Mouse (Mus musculus) lung, embryonic 14.5 days (tissue): ENCODE measurements around the gene Cpn2. TPM values are rescaled to one million over a fixed set of nuclear protein-coding genes. Genes with fewer than 3 reads are reported as not detected.

ENCODE experiments used
- ATAC-seq: fragments of 200-750 bp; cut with Nextera tagmentation; 2 replicates; pipeline ENCODE4 v1.8.0; 2017; ENCODE audit warnings: mild to moderate bottlenecking, moderate TSS enrichment, moderate library complexity; ENCODE audit not compliant: insufficient read depth
- DNase-seq: peaks from one replicate; pipeline ENCODE4 v3.0.0-alpha.2; 2015
- H3K27ac ChIP-seq: fragments of 300-500 bp; sonication (generic); 2 replicates; pipeline ENCODE4 v1.5.1; 2014; ENCODE audit warnings: low read depth, mild to moderate bottlenecking, moderate library complexity
- H3K27me3 ChIP-seq: fragments of 300-500 bp; sonication (generic); 2 replicates; pipeline ENCODE4 v1.6.1; 2014; ENCODE audit warnings: low read length, control low read depth; ENCODE audit not compliant: insufficient read depth
- H3K36me3 ChIP-seq: fragments of 300-500 bp; sonication (generic); 2 replicates; pipeline ENCODE4 v1.6.1; 2014; ENCODE audit warnings: control low read depth; ENCODE audit not compliant: insufficient read depth
- H3K4me1 ChIP-seq: fragments of 300-500 bp; sonication (generic); 2 replicates; pipeline ENCODE4 v1.6.1; 2014; ENCODE audit warnings: antibody characterized with exemption, control low read depth; ENCODE audit not compliant: insufficient read depth
- H3K4me2 ChIP-seq: fragments of 300-500 bp; sonication (generic); 2 replicates; pipeline ENCODE4 v1.6.1; 2014; ENCODE audit warnings: mild to moderate bottlenecking
- H3K4me3 ChIP-seq: fragments of 300-500 bp; sonication (generic); 2 replicates; pipeline ENCODE4 v1.5.1; 2014; ENCODE audit warnings: low read depth, low read length
- H3K9ac ChIP-seq: fragments of 300-500 bp; sonication (generic); 2 replicates; pipeline ENCODE4 v1.6.1; 2014
- H3K9me3 ChIP-seq: fragments of 300-500 bp; sonication (generic); 2 replicates; pipeline ENCODE4 v1.6.1; 2016; ENCODE audit warnings: low read depth, low read length, control low read depth
- CTCF ChIP-seq: IDR thresholded peaks from 2 replicates; pipeline ENCODE4 v1.5.1; 2016; ENCODE audit warnings: antibody characterized with exemption, low read depth
- WGBS: fragments of 180-500 bp; shearing (Covaris S2); extraction: QIAGEN DNeasy Blood & Tissue Kit; methylation state at CpG from one replicate; pipeline ENCODE4 v1.1.7; 2014; 5-methylcytosine and 5-hydroxymethylcytosine counted together
- polyA plus RNA-seq: library from polyadenylated mRNA; unstranded; fragments of >200 nt; fragmentation: Nextera tagmentation; extraction: Ambion mirVana; gene quantifications from 2 replicates; pipeline ENCODE4 v1.2.1, GENCODE M21; 2014

Cpn2 gene
- polyA plus RNA-seq, 1 experiment from 2014 or later: not detected

DNA sequence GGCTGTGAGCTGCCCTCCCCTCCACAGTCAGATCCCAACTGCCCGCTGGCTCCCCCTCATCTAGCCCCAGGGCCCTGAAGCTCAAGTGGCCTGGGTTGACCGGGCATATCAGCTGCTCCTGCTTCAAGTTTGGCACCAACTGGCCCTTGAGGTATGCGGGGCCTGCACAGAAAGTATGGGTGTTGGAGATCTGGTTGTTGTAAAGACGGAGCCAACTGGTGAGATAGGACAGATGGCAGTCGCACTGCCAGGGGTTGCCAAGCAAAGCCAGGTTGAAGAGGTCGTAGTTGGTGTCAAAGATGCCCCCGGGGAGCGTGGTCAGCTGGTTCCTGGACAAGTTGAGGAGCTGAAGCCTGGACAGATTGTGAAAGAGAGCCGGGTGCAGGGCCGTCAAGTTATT is 7.9 kb downstream of the Cpn2 start:
- Histone ChIP-seq H3K4me1 (no peaks in the 10 kb centered on the region), H3K9ac (no peak overlapping the region), H3K4me3 (no peak overlapping the region), H3K27ac (no peak overlapping the region), H3K4me2 (no peak overlapping the region), H3K36me3 (no peaks in the 10 kb centered on the region), H3K9me3 (no peaks in the 10 kb centered on the region), H3K27me3 (no peaks in the 10 kb centered on the region)
- no peak for DNase-seq
- 72% methylated on average over 10 of the region's 10 CpGs for WGBS
- TF ChIP-seq CTCF: no peak
- no peak for ATAC-seq

DNA sequence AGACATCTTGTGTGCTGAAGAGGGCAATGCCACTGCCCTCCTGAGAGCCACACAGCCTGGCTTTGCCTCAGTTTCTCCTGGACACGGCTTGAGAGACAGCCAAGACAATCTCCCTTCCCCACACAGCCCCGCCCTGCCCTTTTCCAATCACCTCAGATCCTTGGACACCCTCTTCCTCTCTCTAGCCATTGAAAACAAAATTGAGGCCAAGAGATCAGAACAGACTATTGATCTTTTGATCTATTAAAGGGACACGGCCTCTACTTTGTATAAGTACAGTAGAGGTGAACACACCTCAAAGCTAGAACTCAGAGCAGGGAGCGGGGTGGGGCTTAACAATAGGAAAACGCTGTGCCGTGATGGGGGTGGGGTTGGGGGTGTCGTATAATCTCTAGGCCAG is 8.9 kb downstream of the Cpn2 start:
- 80% methylated on average over 7 of the region's 7 CpGs for WGBS
- no peak overlapping the region for H3K9ac ChIP-seq
- DNase-seq (no peak), ATAC-seq (no peak)
- H3K27me3 ChIP-seq: no peaks in the 10 kb centered on the region
- no peaks in the 10 kb centered on the region for H3K4me1 ChIP-seq
- no peak overlapping the region for H3K27ac ChIP-seq
- no peak overlapping the region for H3K4me3 ChIP-seq
- H3K4me2 ChIP-seq: no peak overlapping the region
- H3K36me3 ChIP-seq: no peaks in the 10 kb centered on the region
- H3K9me3 ChIP-seq: no peaks in the 10 kb centered on the region
- no peak for TF ChIP-seq CTCF

DNA sequence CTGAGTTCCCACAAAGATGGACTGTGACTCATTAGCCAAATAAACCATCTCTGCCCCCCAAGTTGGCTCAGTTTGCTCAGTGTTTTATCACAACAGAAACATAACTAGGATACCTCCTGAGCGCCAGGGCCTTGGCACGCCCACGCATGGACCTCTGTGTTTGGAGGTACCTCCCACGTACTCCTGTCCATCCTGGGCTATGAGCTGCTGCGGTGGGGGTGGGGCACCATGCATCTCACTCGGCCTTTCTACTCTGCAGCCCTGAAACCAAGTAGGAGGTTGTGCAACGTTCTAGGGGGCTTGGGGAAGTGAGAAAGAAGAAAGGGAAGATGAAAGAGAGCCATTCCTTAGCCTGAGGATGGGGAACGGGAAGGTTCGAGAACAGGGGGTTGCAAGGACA is 9.6 kb downstream of the Cpn2 start:
- ATAC-seq: no peak
- Histone ChIP-seq H3K9ac (no peak overlapping the region), H3K4me1 (no peaks in the 10 kb centered on the region), H3K4me3 (no peak overlapping the region), H3K9me3 (no peaks in the 10 kb centered on the region), H3K4me2 (no peak overlapping the region), H3K36me3 (no peaks in the 10 kb centered on the region), H3K27ac (no peak overlapping the region), H3K27me3 (no peaks in the 10 kb centered on the region)
- no peak for TF ChIP-seq CTCF
- no peak for DNase-seq
- 64% methylated on average over 9 of the region's 9 CpGs for WGBS

DNA sequence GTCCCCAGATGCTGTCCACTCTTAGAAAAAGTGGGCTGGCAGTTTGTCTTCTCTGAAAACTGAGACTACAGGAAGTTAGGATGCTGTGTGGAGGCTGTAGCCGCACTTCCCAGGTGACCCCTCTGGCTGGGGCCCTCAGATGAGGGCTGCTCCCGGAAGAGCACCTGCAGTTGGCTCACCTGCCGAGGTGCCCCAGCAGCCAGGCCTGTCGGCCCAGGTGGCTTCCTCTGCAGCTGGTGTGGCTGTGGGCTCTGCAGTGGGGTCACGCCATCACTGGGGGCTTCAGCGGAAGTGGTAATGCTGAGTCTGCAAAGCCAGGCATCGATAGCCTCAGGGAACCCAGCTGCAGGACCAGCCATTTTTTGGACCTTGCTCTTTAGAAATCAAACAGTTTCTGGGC is 12.2 kb downstream of the Cpn2 start:
- 52% methylated on average over 7 of the region's 7 CpGs for WGBS
- H3K4me1 ChIP-seq: no peaks in the 10 kb centered on the region
- no peak for TF ChIP-seq CTCF

DNA sequence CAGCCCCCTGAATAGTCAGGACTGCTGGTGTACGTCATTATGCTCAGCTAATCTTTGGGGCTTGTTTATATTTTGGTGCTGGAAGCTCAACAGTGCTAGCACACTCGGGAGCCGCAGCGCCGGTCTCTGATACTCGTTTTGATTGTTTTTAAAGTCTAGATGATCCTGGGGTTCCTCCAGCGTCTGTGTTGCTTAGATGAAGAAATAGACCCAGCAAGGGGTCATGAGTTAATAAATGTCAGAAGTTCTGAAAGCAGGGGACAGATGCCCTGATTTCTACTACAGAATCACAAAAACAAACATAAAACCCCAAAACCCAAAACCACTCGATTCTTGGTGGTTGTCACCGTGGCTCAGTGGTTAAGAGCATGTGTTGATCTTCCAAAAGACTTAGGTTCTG is 13.4 kb downstream of the Cpn2 start:
- DNase-seq (no peak), ATAC-seq (no peak)
- no peaks in the 10 kb centered on the region for H3K9me3 ChIP-seq
- H3K4me1 ChIP-seq: no peaks in the 10 kb centered on the region
- no peak for TF ChIP-seq CTCF
- no peak overlapping the region for H3K4me2 ChIP-seq
- no peak overlapping the region for H3K27ac ChIP-seq
- no peaks in the 10 kb centered on the region for H3K27me3 ChIP-seq
- no peak overlapping the region for H3K9ac ChIP-seq
- no peaks in the 10 kb centered on the region for H3K36me3 ChIP-seq
- no peak overlapping the region for H3K4me3 ChIP-seq
- 55% methylated on average over 9 of the region's 9 CpGs for WGBS

More for the DNA sequence above, 12.2 kb downstream of the Cpn2 start:
- Histone ChIP-seq H3K36me3 (no peaks in the 10 kb centered on the region), H3K27ac (no peak overlapping the region), H3K4me3 (no peak overlapping the region), H3K9ac (no peak overlapping the region), H3K9me3 (no peaks in the 10 kb centered on the region), H3K4me2 (no peak overlapping the region), H3K27me3 (no peaks in the 10 kb centered on the region)
- ATAC-seq (no peak), DNase-seq (no peak)

DNA sequence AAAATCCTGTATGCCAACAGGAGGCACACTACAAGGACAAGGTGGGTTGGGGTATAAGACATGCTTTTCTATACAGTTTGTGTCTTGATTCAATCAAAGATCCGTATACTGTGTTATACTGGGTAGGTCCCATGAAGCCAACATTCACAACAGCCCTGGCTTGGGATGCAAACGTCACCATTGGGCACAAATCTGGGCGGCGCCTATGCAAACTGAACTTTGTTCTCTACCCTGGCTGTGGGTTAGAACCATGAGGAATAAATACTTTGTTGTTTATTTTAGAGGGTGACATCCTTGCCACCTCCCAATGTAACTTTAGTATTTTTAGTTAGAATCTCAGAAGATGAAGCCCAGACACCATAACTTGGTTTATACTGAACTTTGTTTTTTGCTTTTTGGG is 13.9 kb downstream of the Cpn2 start:
- no peak for TF ChIP-seq CTCF

DNA sequence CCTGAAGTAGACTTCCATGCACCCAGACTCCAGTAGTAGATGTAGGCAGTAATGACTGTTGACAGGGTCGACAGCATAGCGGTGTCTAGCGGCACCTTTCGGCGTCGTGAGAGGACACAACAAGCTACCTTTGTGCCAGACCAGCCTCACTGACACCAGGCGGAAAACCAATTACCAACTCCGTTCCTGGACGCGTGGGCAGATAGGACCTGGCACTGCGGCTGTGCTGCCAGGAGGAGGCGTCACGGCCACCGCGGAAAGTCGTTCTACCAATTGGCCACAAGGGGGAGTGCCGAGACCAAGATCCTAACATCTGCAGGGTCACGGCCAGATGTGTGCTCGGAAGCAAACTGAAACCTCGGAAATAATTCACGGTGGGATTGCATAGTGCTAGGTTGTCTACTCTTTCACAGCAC is 15.3 kb downstream of the Cpn2 start:
- Histone ChIP-seq H3K36me3 (no peaks in the 10 kb centered on the region), H3K9me3 (no peaks in the 10 kb centered on the region), H3K9ac (no peak overlapping the region), H3K4me3 (peak overlapping the region; percentile 15; the same call in 1 of the 2 replicates), H3K27ac (no peak overlapping the region), H3K27me3 (no peaks in the 10 kb centered on the region), H3K4me1 (no peaks in the 10 kb centered on the region), H3K4me2 (peak overlapping the region; percentile 54)
- 1% methylated on average over 21 of the region's 21 CpGs for WGBS
- peak; percentile 81 for ATAC-seq
- peak; percentile 92 for DNase-seq
- peak; percentile 100 for TF ChIP-seq CTCF

More for the DNA sequence above, 13.9 kb downstream of the Cpn2 start:
- Histone ChIP-seq H3K27me3 (no peaks in the 10 kb centered on the region), H3K4me2 (no peak overlapping the region), H3K9ac (no peak overlapping the region), H3K27ac (no peak overlapping the region), H3K4me1 (no peaks in the 10 kb centered on the region), H3K36me3 (no peaks in the 10 kb centered on the region), H3K4me3 (no peak overlapping the region), H3K9me3 (no peaks in the 10 kb centered on the region)
- whole genome bisulfite sequencing: 87% methylated on average over 4 of the region's 4 CpGs
- DNase-seq (no peak), ATAC-seq (no peak)

DNA sequence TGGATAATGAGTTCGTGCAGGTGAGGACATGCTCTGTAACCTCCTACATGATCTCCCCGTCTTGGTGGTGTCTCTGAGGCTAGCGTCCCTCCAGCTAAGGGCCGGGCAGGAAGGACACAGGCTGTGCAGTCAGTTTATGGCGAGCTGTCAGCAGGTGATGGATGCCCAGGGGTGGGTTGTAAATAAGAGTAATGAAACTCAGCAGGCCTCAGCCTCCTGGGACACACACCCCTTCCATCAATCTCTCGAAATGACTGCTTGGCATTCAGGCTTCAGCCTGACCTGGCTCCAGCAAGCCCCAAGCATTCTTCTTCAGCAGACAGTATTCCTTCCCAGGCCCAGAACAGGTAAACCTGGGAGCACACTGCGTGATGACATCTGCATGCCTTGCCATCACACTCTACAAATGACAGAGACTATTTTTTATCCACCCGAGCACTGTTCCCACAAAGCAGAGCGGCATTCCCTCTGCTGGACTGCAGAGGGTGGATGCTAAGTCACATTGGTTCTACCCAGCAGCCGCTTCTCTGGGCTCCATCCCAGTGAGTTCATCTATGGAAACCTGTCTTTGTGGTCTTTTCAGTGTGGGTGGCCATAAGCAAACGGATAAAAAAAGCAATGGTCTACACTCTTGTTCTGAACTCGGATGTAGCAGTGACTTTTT is 23.1 kb downstream of the Cpn2 start:
- Histone ChIP-seq H3K4me3 (no peak overlapping the region), H3K9ac (no peak overlapping the region), H3K4me2 (no peak overlapping the region), H3K27ac (no peak overlapping the region), H3K4me1 (no peaks in the 10 kb centered on the region; the same call in 1 of the 2 replicates), H3K9me3 (no peaks in the 10 kb centered on the region), H3K36me3 (no peaks in the 10 kb centered on the region), H3K27me3 (no peaks in the 10 kb centered on the region)
- DNase-seq (no peak), ATAC-seq (0 out of 2 replicates have a peak, but pooled peaks have one; percentile 27)
- WGBS: 36% methylated on average over 12 of the region's 12 CpGs
- TF ChIP-seq CTCF: no peak
